Mouse (Mus musculus) limb, embryonic 11.5 days (tissue): ENCODE measurements around the gene Osbpl2. TPM values are rescaled to one million over a fixed set of nuclear protein-coding genes. Genes with fewer than 3 reads are reported as not detected.
"Not testable (repeated sequence)": the region's sequence is repeated elsewhere in the genome, so short reads cannot be mapped to it uniquely, and the experiment has no call there.

ENCODE experiments used
- ATAC-seq: fragments of 200-750 bp; cut with Nextera tagmentation; 2 replicates; pipeline ENCODE4 v1.8.0; 2017; ENCODE audit warnings: low read depth; ENCODE audit not compliant: insufficient number of reproducible peaks, low FRiP score, low TSS enrichment
- DNase-seq: peaks from one replicate; pipeline ENCODE4 v3.0.0-alpha.2; 2015; ENCODE audit warnings: low spot score
- H3K27ac ChIP-seq: fragments of 300-500 bp; sonication (generic); replicated peaks from 2 replicates; pipeline ENCODE4 v1.5.1; 2014; ENCODE audit warnings: low read depth, mild to moderate bottlenecking, low read length
- H3K27me3 ChIP-seq: fragments of 300-500 bp; sonication (generic); 2 replicates; pipeline ENCODE4 v1.6.1; 2014; ENCODE audit warnings: mild to moderate bottlenecking, low read length, mixed read lengths; ENCODE audit not compliant: control insufficient read depth, insufficient read depth
- H3K36me3 ChIP-seq: fragments of 300-500 bp; sonication (generic); 2 replicates; pipeline ENCODE4 v1.6.1; 2014; ENCODE audit warnings: mild to moderate bottlenecking, low read length, moderate library complexity, mixed read lengths; ENCODE audit not compliant: control insufficient read depth, insufficient read depth
- H3K4me1 ChIP-seq: fragments of 300-500 bp; sonication (generic); 2 replicates; pipeline ENCODE4 v1.6.1; 2014; ENCODE audit warnings: low read length, mixed read lengths; ENCODE audit not compliant: control insufficient read depth, insufficient read depth
- H3K4me2 ChIP-seq: fragments of 300-500 bp; sonication (generic); 2 replicates; pipeline ENCODE4 v1.6.1; 2014; ENCODE audit warnings: low read depth, mild to moderate bottlenecking, moderate library complexity; ENCODE audit not compliant: severe bottlenecking
- H3K4me3 ChIP-seq: fragments of 300-500 bp; sonication (generic); 2 replicates; pipeline ENCODE4 v1.5.1; 2014; ENCODE audit warnings: low read depth, low read length
- H3K9ac ChIP-seq: fragments of 300-500 bp; sonication (generic); 2 replicates; pipeline ENCODE4 v1.6.1; 2014; ENCODE audit warnings: mild to moderate bottlenecking, low read length
- H3K9me3 ChIP-seq: fragments of 300-500 bp; sonication (generic); 2 replicates; pipeline ENCODE4 v1.6.1; 2016; ENCODE audit warnings: low read length; ENCODE audit not compliant: control insufficient read depth
- WGBS: fragments of 180-500 bp; shearing (Covaris S2); extraction: QIAGEN DNeasy Blood & Tissue Kit; methylation state at CpG from one replicate; pipeline ENCODE4 v1.1.7; 2014; 5-methylcytosine and 5-hydroxymethylcytosine counted together
- polyA plus RNA-seq: library from polyadenylated mRNA; unstranded; fragments of >200 nt; fragmentation: Nextera tagmentation; extraction: Ambion mirVana; gene quantifications from 2 replicates; pipeline ENCODE4 v1.2.1, GENCODE M21; 2014

The Osbpl2 gene
- polyA plus RNA-seq, 1 experiment from 2014 or later, result 30.5 TPM

- peaks cover 21% of the 10 kb centered on the region for H3K36me3 ChIP-seq
- H3K27ac ChIP-seq, result no peak overlapping the region; the same call in 1 of the 2 replicates
- peak overlapping the region; percentile 97 for H3K4me2 ChIP-seq
- no peaks in the 10 kb centered on the region for H3K27me3 ChIP-seq
- H3K9ac ChIP-seq, result peak overlapping the region; percentile 94; the same call in 1 of the 2 replicates
- whole genome bisulfite sequencing, result 7% methylated on average over 9 of the region's 9 CpGs
- H3K4me3 ChIP-seq, result peak overlapping the region; percentile 75
- H3K4me1 ChIP-seq, result peaks cover 10% of the 10 kb centered on the region
- H3K9me3 ChIP-seq, result no peaks in the 10 kb centered on the region
- ATAC-seq, result no peak
- DNase-seq, result no peak
These were observed 53.0 kb downstream of the Osbpl2 start for GRCm38 (mm10) chr2:180172152-180172551.

DNA sequence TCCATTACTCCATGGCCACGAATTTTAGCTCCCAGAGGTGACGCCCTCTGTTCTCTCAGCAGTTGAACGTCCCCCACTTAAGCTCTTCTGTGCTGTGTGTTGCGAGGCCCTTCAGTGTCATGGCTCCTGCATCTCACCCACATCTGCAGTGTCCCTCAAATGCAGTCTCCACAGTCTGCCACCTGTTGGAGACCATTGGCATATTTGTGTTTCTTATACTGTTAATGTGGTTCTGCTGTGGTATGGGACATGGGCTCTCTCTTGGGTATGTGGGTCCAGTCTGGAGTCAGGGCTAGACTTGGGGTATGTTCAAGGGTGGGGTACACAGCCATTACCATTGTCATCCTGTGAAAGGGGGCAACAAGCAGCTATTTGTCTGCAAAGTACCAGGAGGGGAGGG lies 54.1 kb downstream of the Osbpl2 start:
- H3K27me3 ChIP-seq, result no peaks in the 10 kb centered on the region
- H3K9me3 ChIP-seq, result no peaks in the 10 kb centered on the region
- DNase-seq (no peak), ATAC-seq (no peak)
- H3K4me2 ChIP-seq, result peak overlapping the region; percentile 97
- H3K36me3 ChIP-seq, result peaks cover 25% of the 10 kb centered on the region
- peak overlapping the region; percentile 75; the same call in 1 of the 2 replicates for H3K4me3 ChIP-seq
- H3K9ac ChIP-seq, result peak overlapping the region; percentile 9; the same call in 1 of the 2 replicates
- no peak overlapping the region for H3K27ac ChIP-seq
- WGBS, result 84% methylated on average over 4 of the region's 4 CpGs
- H3K4me1 ChIP-seq, result peaks cover 10% of the 10 kb centered on the region

GRCm38 (mm10) chr2:180173711-180174110 lies 54.6 kb downstream of the Osbpl2 start:
- not testable (repeated sequence) for DNase-seq, H3K27ac ChIP-seq, H3K4me3 ChIP-seq, H3K9me3 ChIP-seq, H3K27me3 ChIP-seq, H3K4me2 ChIP-seq, H3K9ac ChIP-seq, ATAC-seq
- WGBS, result 94% methylated on average over 8 of the region's 8 CpGs
- peaks cover 10% of the 10 kb centered on the region for H3K4me1 ChIP-seq
- H3K36me3 ChIP-seq, result peaks cover 27% of the 10 kb centered on the region

DNA sequence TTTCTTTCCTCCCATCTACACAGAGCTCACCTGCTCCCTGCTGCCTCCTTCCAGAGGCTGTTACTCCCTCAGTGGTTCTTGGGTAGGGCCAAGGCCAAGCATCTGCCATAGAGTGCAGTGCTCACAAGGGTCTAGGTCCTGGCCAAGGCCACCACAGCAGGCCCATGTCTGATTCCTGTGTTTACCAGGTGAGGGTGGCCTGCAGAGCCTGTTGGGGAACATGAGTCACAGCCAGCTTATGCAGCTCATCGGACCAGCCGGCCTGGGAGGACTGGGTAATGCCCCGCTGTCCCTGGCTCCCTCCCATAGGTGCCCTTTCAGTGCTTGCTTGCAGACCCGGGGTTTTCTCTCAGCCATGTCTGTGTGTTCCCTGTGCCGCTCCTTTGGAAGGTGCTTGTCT lies 55.0 kb downstream of the Osbpl2 start:
- H3K27ac ChIP-seq, result no peak overlapping the region
- no peak overlapping the region for H3K4me2 ChIP-seq
- 90% methylated on average over 5 of the region's 5 CpGs for WGBS
- H3K4me1 ChIP-seq, result peaks cover 10% of the 10 kb centered on the region
- DNase-seq, result no peak
- H3K9ac ChIP-seq, result no peak overlapping the region
- no peak for ATAC-seq
- peaks cover 29% of the 10 kb centered on the region for H3K36me3 ChIP-seq
- H3K27me3 ChIP-seq, result no peaks in the 10 kb centered on the region
- H3K4me3 ChIP-seq, result no peak overlapping the region
- H3K9me3 ChIP-seq, result no peaks in the 10 kb centered on the region

- no peak overlapping the region for H3K9ac ChIP-seq
- DNase-seq (no peak), ATAC-seq (no peak)
- WGBS, result 93% methylated on average over 7 of the region's 7 CpGs
- no peak overlapping the region for H3K4me2 ChIP-seq
- H3K27me3 ChIP-seq, result no peaks in the 10 kb centered on the region
- H3K4me3 ChIP-seq, result no peak overlapping the region
- H3K4me1 ChIP-seq, result peaks cover 10% of the 10 kb centered on the region
- H3K27ac ChIP-seq, result no peak overlapping the region
- H3K36me3 ChIP-seq, result peaks cover 33% of the 10 kb centered on the region
- H3K9me3 ChIP-seq, result no peaks in the 10 kb centered on the region
These were observed 56.6 kb downstream of the Osbpl2 start for GRCm38 (mm10) chr2:180175725-180176124.

DNA sequence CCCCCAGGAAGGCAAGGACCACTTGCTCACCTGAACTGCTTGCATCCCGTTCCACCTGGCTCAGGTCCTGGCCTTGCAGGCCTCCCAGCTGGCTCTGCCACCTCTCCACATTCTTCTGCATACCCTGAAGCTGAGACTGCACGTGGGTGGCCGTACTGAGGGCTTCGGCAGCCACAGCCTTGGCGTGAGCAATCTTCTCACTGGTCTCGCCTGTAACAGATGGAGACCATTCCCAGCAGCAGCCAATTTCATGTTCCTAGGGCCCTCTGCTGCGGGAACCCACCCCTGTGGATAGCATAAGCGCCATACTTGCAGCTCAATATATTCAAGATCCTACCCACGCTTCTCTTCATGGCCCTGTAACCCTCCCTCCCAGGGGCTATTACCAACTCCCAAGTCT lies 62.4 kb downstream of the Osbpl2 start:
- H3K9me3 ChIP-seq, result no peaks in the 10 kb centered on the region
- H3K27me3 ChIP-seq, result no peaks in the 10 kb centered on the region
- no peak overlapping the region for H3K4me2 ChIP-seq
- ATAC-seq, result no peak
- WGBS, result 87% methylated on average over 9 of the region's 9 CpGs
- no peak overlapping the region for H3K4me3 ChIP-seq
- H3K27ac ChIP-seq, result no peak overlapping the region
- no peak for DNase-seq
- no peak overlapping the region for H3K9ac ChIP-seq
- peaks cover 14% of the 10 kb centered on the region; the same call in 1 of the 2 replicates for H3K36me3 ChIP-seq
- H3K4me1 ChIP-seq, result no peaks in the 10 kb centered on the region

DNA sequence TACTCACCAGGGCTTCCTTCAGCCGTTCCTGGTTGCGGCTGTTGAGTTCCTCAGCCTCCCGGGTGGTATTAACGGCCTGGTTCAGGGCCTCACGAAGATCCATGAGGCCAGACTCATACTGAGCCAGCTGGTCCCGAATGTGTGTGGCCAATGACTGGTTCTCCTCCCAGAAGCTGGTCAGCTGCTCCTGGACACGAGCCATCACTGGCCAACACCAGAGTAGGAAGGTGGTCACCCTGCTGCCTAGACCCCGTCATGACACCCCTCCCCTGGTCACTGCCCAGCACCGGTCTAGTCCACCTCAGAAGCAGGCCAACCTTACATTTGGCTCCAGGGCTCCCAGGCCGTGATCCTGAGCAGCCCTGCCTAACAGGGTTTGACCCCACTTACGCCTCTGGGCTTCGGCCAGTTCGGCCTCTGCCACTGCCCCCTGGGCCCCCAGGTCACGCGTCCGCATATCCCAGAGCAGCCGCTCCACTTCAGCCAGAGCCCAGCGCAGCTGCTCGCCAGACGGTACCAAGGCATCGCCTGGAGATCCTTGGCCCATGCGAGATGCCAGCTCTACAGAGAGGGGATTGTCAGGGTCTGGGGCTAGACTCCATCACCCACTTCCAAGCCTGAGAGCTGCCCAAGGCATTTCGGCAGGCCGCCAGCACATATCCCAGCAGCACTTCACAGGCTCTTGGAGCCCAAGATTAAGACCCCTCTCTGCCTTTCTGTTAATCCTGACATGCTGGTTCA lies 65.1 kb downstream of the Osbpl2 start:
- DNase-seq (no peak), ATAC-seq (no peak)
- Histone ChIP-seq H3K36me3 (peaks cover 4% of the 10 kb centered on the region; the same call in 1 of the 2 replicates), H3K4me2 (no peak overlapping the region), H3K4me1 (no peaks in the 10 kb centered on the region), H3K27ac (no peak overlapping the region; the same call in 1 of the 2 replicates), H3K27me3 (no peaks in the 10 kb centered on the region), H3K9me3 (no peaks in the 10 kb centered on the region), H3K9ac (no peak overlapping the region), H3K4me3 (no peak overlapping the region)
- WGBS, result 82% methylated on average over 24 of the region's 24 CpGs

DNA sequence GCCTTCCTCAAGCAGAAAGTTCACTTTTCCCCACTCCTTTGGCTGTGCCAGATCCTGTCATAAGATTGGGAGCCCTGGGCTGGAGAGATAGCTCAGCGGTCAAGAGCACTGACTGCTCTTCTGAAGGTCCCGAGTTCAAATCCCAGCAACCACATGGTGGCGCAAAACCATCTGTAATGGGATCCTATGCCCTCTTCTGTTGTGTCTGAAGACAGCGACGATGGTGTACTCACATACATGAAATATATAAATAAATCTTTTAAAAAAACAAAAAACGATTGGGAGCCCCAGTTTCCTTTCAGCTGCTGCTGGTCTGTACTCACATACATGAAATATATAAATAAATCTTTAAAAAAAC lies 65.6 kb downstream of the Osbpl2 start:
- no peak overlapping the region for H3K27ac ChIP-seq
- ATAC-seq, result no peak
- H3K36me3 ChIP-seq, result no peaks in the 10 kb centered on the region

More for the DNA sequence above, 65.6 kb downstream of the Osbpl2 start:
- H3K4me3 ChIP-seq, result no peak overlapping the region
- WGBS, result 86% methylated on average over 6 of the region's 6 CpGs
- H3K27me3 ChIP-seq, result no peaks in the 10 kb centered on the region
- H3K4me2 ChIP-seq, result no peak overlapping the region
- no peak for DNase-seq
- H3K4me1 ChIP-seq, result no peaks in the 10 kb centered on the region
- no peak overlapping the region for H3K9ac ChIP-seq
- H3K9me3 ChIP-seq, result no peaks in the 10 kb centered on the region
